Mouse (Mus musculus): Measurements from ENCODE around the gene Anapc4. TPM values are rescaled to one million over a fixed set of nuclear protein-coding genes. Genes with fewer than 3 reads are reported as not detected.

The Anapc4 gene
- total RNA-seq, 2 experiments from 2014 or later, result 32.2 to 37.6 TPM

- intact Hi-C loops (cut with DNase I), result no loop called here
- no peak for DNase-seq
Observed at GRCm38 (mm10) chr5:52866361-52867155, 32.7 kb downstream of the Anapc4 start.

GRCm38 (mm10) chr5:52868918-52869703 lies 35.3 kb downstream of the Anapc4 start:
- no peak for DNase-seq
- intact Hi-C loops (cut with DNase I), result no loop called here

- no peak for DNase-seq
- intact Hi-C loops (cut with DNase I), result no loop called here
Observed at GRCm38 (mm10) chr5:52871461-52871860, 37.6 kb downstream of the Anapc4 start.

GRCm38 (mm10) chr5:52871986-52872385 lies 38.2 kb downstream of the Anapc4 start:
- no peak for DNase-seq
- intact Hi-C loops (cut with DNase I), result no loop called here

DNA sequence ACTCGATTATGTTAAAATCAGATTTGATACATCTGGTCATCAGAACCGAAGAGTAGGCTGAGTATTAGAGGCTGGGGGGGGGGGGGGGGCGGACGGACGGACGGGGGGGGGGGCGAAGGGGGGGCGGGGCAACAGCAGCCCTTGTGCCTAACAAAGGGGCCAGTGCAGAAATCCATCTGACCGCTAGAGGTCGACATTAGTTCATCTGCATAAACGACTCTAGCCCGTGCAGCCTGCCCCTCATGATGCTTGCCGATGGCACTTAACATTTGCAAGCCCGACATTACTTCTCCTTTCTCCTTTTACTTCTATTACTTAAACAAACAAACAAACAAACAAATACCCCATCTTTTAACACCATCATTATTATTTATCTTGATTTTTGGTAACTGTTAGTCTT lies 45.0 kb downstream of the Anapc4 start:
- DNase-seq, result peak in 1 of 2 experiments; percentile 32
- intact Hi-C loops (cut with DNase I), result no loop called here

- no peak for DNase-seq
- intact Hi-C loops (cut with DNase I), result loop anchor here (5.0 kb wide), 2 partner anchors 62 to 247 kb away; no protein-coding TSS in a partner anchor
Observed at GRCm38 (mm10) chr5:52879926-52880325, 46.1 kb downstream of the Anapc4 start.

DNA sequence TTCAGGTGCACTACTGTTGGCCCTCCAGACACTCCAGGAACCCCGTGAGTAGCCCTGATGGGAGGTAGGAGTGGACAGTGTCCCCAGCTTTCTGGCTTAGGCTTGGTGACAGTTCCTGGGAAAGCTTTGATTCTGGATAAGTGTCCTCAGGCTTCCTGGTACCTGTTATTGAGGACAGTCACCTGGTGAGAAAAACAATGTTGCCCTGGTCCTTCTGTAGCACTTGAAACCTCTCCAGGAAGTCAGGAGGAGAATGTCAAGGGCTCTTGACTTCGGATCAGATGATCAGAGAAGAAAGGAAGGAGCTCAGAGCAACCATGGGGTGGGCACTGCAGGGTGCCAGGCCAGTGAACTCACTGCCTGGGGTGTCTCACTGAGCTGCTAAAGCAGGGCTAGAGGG lies 48.6 kb downstream of the Anapc4 start:
- intact Hi-C loops (cut with DNase I), result loop anchor here (5.0 kb wide), 2 partner anchors 60 to 245 kb away; no protein-coding TSS in a partner anchor
- no peak for DNase-seq

GRCm38 (mm10) chr5:52887085-52887484 lies 53.3 kb downstream of the Anapc4 start:
- intact Hi-C loops (cut with DNase I), result no loop called here
- no peak for DNase-seq

DNA sequence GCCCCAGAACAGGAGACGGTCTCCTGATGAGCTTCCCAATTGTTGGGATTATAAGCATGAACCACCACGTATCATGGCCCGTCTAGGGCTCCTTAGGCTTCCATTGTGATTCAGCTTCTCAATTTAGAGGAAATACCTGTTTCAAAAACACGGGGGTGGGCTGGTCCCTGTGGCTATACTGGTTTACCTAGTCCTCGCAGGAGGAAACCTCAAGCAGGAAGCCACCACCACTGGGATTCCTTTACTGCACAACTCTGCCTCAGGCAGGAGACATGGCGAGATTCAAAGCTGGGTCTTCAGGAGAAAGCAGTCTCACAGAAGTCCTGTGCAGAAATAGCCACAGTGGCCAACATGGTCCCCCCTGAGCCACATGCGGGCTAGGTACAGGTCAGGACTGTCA lies 56.1 kb downstream of the Anapc4 start:
- intact Hi-C loops (cut with DNase I), result no loop called here
- no peak for DNase-seq

- no peak for DNase-seq
- intact Hi-C loops (cut with DNase I), result no loop called here
Observed at GRCm38 (mm10) chr5:52891949-52892835, 58.4 kb downstream of the Anapc4 start.

GRCm38 (mm10) chr5:52893938-52894337 lies 60.1 kb downstream of the Anapc4 start:
- intact Hi-C loops (cut with DNase I), result no loop called here
- DNase-seq, result no peak

DNA sequence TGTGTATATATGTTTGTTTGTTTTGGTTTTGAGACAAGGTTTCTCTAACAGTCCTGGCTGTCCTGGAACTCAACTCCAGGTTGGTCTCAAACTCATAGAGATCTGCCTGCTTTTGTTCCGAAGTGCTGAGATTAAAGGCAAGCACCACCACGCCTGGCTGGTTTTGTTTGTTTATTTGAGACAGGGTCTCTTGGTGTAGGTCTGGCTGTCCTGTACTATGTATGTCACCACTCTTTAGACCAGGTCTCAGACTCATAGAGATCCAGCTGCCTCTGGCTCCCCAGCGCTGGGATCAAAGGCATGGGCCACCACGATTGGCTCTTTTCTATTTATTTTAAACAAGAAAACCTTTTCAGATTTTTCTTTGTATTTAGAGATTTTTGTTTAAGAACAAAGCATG lies 70.4 kb downstream of the Anapc4 start:
- intact Hi-C loops (cut with DNase I), result no loop called here
- DNase-seq, result no peak

GRCm38 (mm10) chr5:52904671-52905070 lies 70.9 kb downstream of the Anapc4 start:
- intact Hi-C loops (cut with DNase I), result no loop called here
- no peak for DNase-seq

DNA sequence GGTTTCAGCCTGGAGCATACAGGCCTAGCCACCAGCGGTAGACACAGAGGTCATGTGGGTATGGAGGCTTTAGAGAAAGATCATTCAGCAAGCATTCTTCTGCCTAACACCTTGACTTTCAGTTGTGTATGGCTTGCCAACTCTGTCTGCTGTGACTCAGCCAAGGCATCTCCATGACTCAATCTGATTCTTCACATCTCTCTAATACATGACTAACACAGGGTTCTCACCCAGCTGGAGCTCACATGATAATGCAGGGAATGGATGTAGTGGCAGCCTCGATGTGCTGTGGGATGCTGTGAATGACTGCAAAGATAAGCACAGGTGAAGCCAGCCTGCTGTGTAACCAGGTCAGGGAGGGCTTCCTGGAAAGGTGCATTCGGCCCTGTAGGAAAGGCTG lies 74.4 kb downstream of the Anapc4 start:
- intact Hi-C loops (cut with DNase I), result no loop called here
- no peak for DNase-seq

- intact Hi-C loops (cut with DNase I), result no loop called here
- no peak for DNase-seq
Observed at GRCm38 (mm10) chr5:52910159-52910591, 76.4 kb downstream of the Anapc4 start.

- DNase-seq, result no peak
- intact Hi-C loops (cut with DNase I), result no loop called here
Observed at GRCm38 (mm10) chr5:52911286-52911870, 77.6 kb downstream of the Anapc4 start.

GRCm38 (mm10) chr5:52913711-52914110 lies 79.9 kb downstream of the Anapc4 start:
- intact Hi-C loops (cut with DNase I), result no loop called here
- no peak for DNase-seq

GRCm38 (mm10) chr5:52916186-52916585 lies 82.4 kb downstream of the Anapc4 start:
- no peak for DNase-seq
- intact Hi-C loops (cut with DNase I), result no loop called here
